Mouse (Mus musculus): Measurements from ENCODE around the gene Neu3. TPM values are rescaled to one million over a fixed set of nuclear protein-coding genes. Genes with fewer than 3 reads are reported as not detected.

Gene Neu3
- polyA plus RNA-seq, 1 experiment from 2014 or later, result 2.7 TPM

- Histone ChIP-seq H3K9ac (replicated peaks) (no peak overlapping the region), H3K4me1 (replicated peaks) (peaks cover 18% of the 10 kb centered on the region), H3K4me3 (replicated peaks) (no peak overlapping the region; the same call in 1 of the 2 replicates), H3K27ac (no peak overlapping the region), H3K4me2 (peak overlapping the region; percentile 13), H3K36me3 (peaks cover 49% of the 10 kb centered on the region), H3K27me3 (no peaks in the 10 kb centered on the region), H3K9me3 (no peaks in the 10 kb centered on the region)
- ATAC-seq (ENCODE audit: insufficient number of reproducible peaks, insufficient read depth, low FRiP score, low TSS enrichment, low read depth), result no peak
- 89% methylated on average over 14 of the region's 14 CpGs for WGBS
Measured at GRCm38 (mm10) chr7:99856266-99856861, 28.1 kb upstream of the Neu3 start.

GRCm38 (mm10) chr7:99854311-99854710 lies 26.1 kb upstream of the Neu3 start:
- peaks cover 52% of the 10 kb centered on the region for H3K36me3 ChIP-seq
- no peaks in the 10 kb centered on the region for H3K9me3 ChIP-seq
- 86% methylated on average over 4 of the region's 4 CpGs for WGBS
- H3K9ac ChIP-seq (replicated peaks), result no peak overlapping the region
- H3K27ac ChIP-seq, result no peak overlapping the region
- peaks cover 18% of the 10 kb centered on the region for H3K4me1 ChIP-seq (replicated peaks)
- no peak for ATAC-seq (ENCODE audit: insufficient number of reproducible peaks, insufficient read depth, low FRiP score, low TSS enrichment, low read depth)
- no peak overlapping the region for H3K4me3 ChIP-seq (replicated peaks)
- H3K4me2 ChIP-seq, result no peak overlapping the region
- no peaks in the 10 kb centered on the region for H3K27me3 ChIP-seq

- peaks cover 59% of the 10 kb centered on the region for H3K36me3 ChIP-seq
- H3K27me3 ChIP-seq, result no peaks in the 10 kb centered on the region
- H3K9ac ChIP-seq (replicated peaks), result no peak overlapping the region
- WGBS, result 82% methylated on average over 7 of the region's 7 CpGs
- H3K4me3 ChIP-seq (replicated peaks), result no peak overlapping the region
- no peak overlapping the region for H3K4me2 ChIP-seq
- H3K4me1 ChIP-seq (replicated peaks), result peaks cover 15% of the 10 kb centered on the region
- H3K27ac ChIP-seq, result no peak overlapping the region
- ATAC-seq (ENCODE audit: insufficient number of reproducible peaks, insufficient read depth, low FRiP score, low TSS enrichment, low read depth), result no peak
- no peaks in the 10 kb centered on the region for H3K9me3 ChIP-seq
Measured at GRCm38 (mm10) chr7:99853350-99853749, 25.1 kb upstream of the Neu3 start.

GRCm38 (mm10) chr7:99851618-99852017 lies 23.4 kb upstream of the Neu3 start:
- no peaks in the 10 kb centered on the region for H3K9me3 ChIP-seq
- H3K4me3 ChIP-seq (replicated peaks), result no peak overlapping the region
- WGBS, result 85% methylated on average over 6 of the region's 6 CpGs
- no peak for ATAC-seq (ENCODE audit: insufficient number of reproducible peaks, insufficient read depth, low FRiP score, low TSS enrichment, low read depth)
- H3K27me3 ChIP-seq, result no peaks in the 10 kb centered on the region
- H3K36me3 ChIP-seq, result peaks cover 73% of the 10 kb centered on the region
- H3K9ac ChIP-seq (replicated peaks), result no peak overlapping the region
- no peak overlapping the region for H3K4me2 ChIP-seq
- 0 out of 2 replicates have a peak, but pooled peaks cover 4% of the 10 kb centered on the region for H3K4me1 ChIP-seq (replicated peaks)
- no peak overlapping the region for H3K27ac ChIP-seq

GRCm38 (mm10) chr7:99851121-99851520 lies 22.9 kb upstream of the Neu3 start:
- Histone ChIP-seq H3K9me3 (no peaks in the 10 kb centered on the region), H3K4me3 (replicated peaks) (no peak overlapping the region), H3K36me3 (peaks cover 73% of the 10 kb centered on the region), H3K27me3 (no peaks in the 10 kb centered on the region), H3K9ac (replicated peaks) (no peak overlapping the region), H3K4me2 (no peak overlapping the region), H3K4me1 (replicated peaks) (no peaks in the 10 kb centered on the region), H3K27ac (no peak overlapping the region)
- ATAC-seq (ENCODE audit: insufficient number of reproducible peaks, insufficient read depth, low FRiP score, low TSS enrichment, low read depth), result no peak
- 81% methylated on average over 1 of the region's 1 CpGs for WGBS

GRCm38 (mm10) chr7:99850534-99850933 lies 22.3 kb upstream of the Neu3 start:
- no peak for ATAC-seq (ENCODE audit: insufficient number of reproducible peaks, insufficient read depth, low FRiP score, low TSS enrichment, low read depth)
- no peaks in the 10 kb centered on the region for H3K9me3 ChIP-seq
- H3K4me2 ChIP-seq, result no peak overlapping the region
- no peaks in the 10 kb centered on the region for H3K27me3 ChIP-seq
- no peaks in the 10 kb centered on the region for H3K4me1 ChIP-seq (replicated peaks)
- no peak overlapping the region for H3K4me3 ChIP-seq (replicated peaks)
- no peak overlapping the region for H3K27ac ChIP-seq
- no peak overlapping the region for H3K9ac ChIP-seq (replicated peaks)
- 89% methylated on average over 5 of the region's 5 CpGs for WGBS
- H3K36me3 ChIP-seq, result peaks cover 74% of the 10 kb centered on the region

- Histone ChIP-seq H3K9me3 (no peaks in the 10 kb centered on the region), H3K27me3 (no peaks in the 10 kb centered on the region), H3K4me1 (replicated peaks) (no peaks in the 10 kb centered on the region), H3K27ac (no peak overlapping the region), H3K9ac (replicated peaks) (no peak overlapping the region), H3K4me2 (no peak overlapping the region), H3K4me3 (replicated peaks) (no peak overlapping the region), H3K36me3 (peaks cover 82% of the 10 kb centered on the region)
- WGBS, result 97% methylated on average over 8 of the region's 8 CpGs
- no peak for ATAC-seq (ENCODE audit: insufficient number of reproducible peaks, insufficient read depth, low FRiP score, low TSS enrichment, low read depth)
Measured at GRCm38 (mm10) chr7:99845533-99846236, 17.5 kb upstream of the Neu3 start.

GRCm38 (mm10) chr7:99838241-99838640 lies 10.0 kb upstream of the Neu3 start:
- Histone ChIP-seq H3K4me2 (no peak overlapping the region), H3K4me3 (replicated peaks) (no peak overlapping the region), H3K27me3 (no peaks in the 10 kb centered on the region), H3K36me3 (peaks cover 72% of the 10 kb centered on the region), H3K9ac (replicated peaks) (no peak overlapping the region), H3K4me1 (replicated peaks) (peaks cover 21% of the 10 kb centered on the region), H3K9me3 (no peaks in the 10 kb centered on the region), H3K27ac (peak overlapping the region; percentile 79)
- peak; percentile 56 for ATAC-seq (ENCODE audit: insufficient number of reproducible peaks, insufficient read depth, low FRiP score, low TSS enrichment, low read depth)
- WGBS, result 81% methylated on average over 3 of the region's 3 CpGs

- no peak overlapping the region for H3K4me3 ChIP-seq (replicated peaks)
- ATAC-seq (ENCODE audit: insufficient number of reproducible peaks, insufficient read depth, low FRiP score, low TSS enrichment, low read depth), result no peak
- H3K9me3 ChIP-seq, result no peaks in the 10 kb centered on the region
- no peak overlapping the region for H3K9ac ChIP-seq (replicated peaks)
- H3K36me3 ChIP-seq, result peaks cover 65% of the 10 kb centered on the region
- H3K4me2 ChIP-seq, result no peak overlapping the region
- peaks cover 21% of the 10 kb centered on the region for H3K4me1 ChIP-seq (replicated peaks)
- peak overlapping the region; percentile 79 for H3K27ac ChIP-seq
- 92% methylated on average over 6 of the region's 6 CpGs for WGBS
- no peaks in the 10 kb centered on the region for H3K27me3 ChIP-seq
Measured at GRCm38 (mm10) chr7:99837358-99838071, 9.3 kb upstream of the Neu3 start.

GRCm38 (mm10) chr7:99836781-99837180 lies 8.6 kb upstream of the Neu3 start:
- Histone ChIP-seq H3K27me3 (no peaks in the 10 kb centered on the region), H3K4me3 (replicated peaks) (no peak overlapping the region), H3K9me3 (no peaks in the 10 kb centered on the region), H3K4me2 (peak overlapping the region; percentile 6; the same call in 1 of the 2 replicates), H3K36me3 (peaks cover 57% of the 10 kb centered on the region), H3K4me1 (replicated peaks) (peaks cover 21% of the 10 kb centered on the region), H3K27ac (peak overlapping the region; percentile 72; the same call in 1 of the 2 replicates), H3K9ac (replicated peaks) (no peak overlapping the region)
- ATAC-seq (ENCODE audit: insufficient number of reproducible peaks, insufficient read depth, low FRiP score, low TSS enrichment, low read depth), result peak; percentile 76; the same call in 1 of the 2 replicates
- WGBS, result 52% methylated on average over 4 of the region's 4 CpGs

GRCm38 (mm10) chr7:99834314-99834853 lies 6.2 kb upstream of the Neu3 start:
- no peak overlapping the region for H3K4me2 ChIP-seq
- H3K36me3 ChIP-seq, result peaks cover 34% of the 10 kb centered on the region
- peaks cover 21% of the 10 kb centered on the region for H3K4me1 ChIP-seq (replicated peaks)
- WGBS, result 88% methylated on average over 5 of the region's 5 CpGs
- no peak overlapping the region for H3K4me3 ChIP-seq (replicated peaks)
- H3K27me3 ChIP-seq, result no peaks in the 10 kb centered on the region
- no peaks in the 10 kb centered on the region for H3K9me3 ChIP-seq
- H3K27ac ChIP-seq, result no peak overlapping the region
- H3K9ac ChIP-seq (replicated peaks), result no peak overlapping the region
- no peak for ATAC-seq (ENCODE audit: insufficient number of reproducible peaks, insufficient read depth, low FRiP score, low TSS enrichment, low read depth)

All from limb, embryonic 12.5 days (tissue).